Mouse (Mus musculus): ENCODE measurements around the gene Fxr2. TPM values are rescaled to one million over a fixed set of nuclear protein-coding genes. Genes with fewer than 3 reads are reported as not detected.
A peak's percentile ranks its signal among the peaks of the same experiment; 100 is the strongest.

The Fxr2 gene
- total RNA-seq, 2 experiments from 2014 or later = 146 TPM

- intact Hi-C loops (cut with DNase I) = loop anchor here (10.0 kb wide), 1 partner anchor 250 kb away; the partner anchor contains the start of gene Kdm6b
- no peak for DNase-seq (ENCODE audit: extremely low spot score in 1 of 2, low spot score in 2 of 2)
- H3K4me3 ChIP-seq = no peak overlapping the region
- H3K27ac ChIP-seq = no peak overlapping the region
- no peak for TF ChIP-seq CTCF (IDR thresholded peaks at IDR 0.05)
Measured at GRCm38 (mm10) chr11:69664841-69665240, 32.1 kb downstream of the Fxr2 start.

- DNase-seq (ENCODE audit: extremely low spot score in 1 of 2, low spot score in 2 of 2) = no peak
- TF ChIP-seq CTCF (IDR thresholded peaks at IDR 0.05) = no peak
- Histone ChIP-seq H3K27ac (peak overlapping the region; percentile 55), H3K4me3 (no peak overlapping the region)
- intact Hi-C loops (cut with DNase I) = loop anchor here (10.0 kb wide), 1 partner anchor 251 kb away; the partner anchor contains the start of gene Kdm6b
Measured at GRCm38 (mm10) chr11:69665457-69665960, 32.7 kb downstream of the Fxr2 start.

- TF ChIP-seq CTCF (IDR thresholded peaks at IDR 0.05) = no peak
- DNase-seq (ENCODE audit: extremely low spot score in 1 of 2, low spot score in 2 of 2) = peak; percentile 69 to 73
- intact Hi-C loops (cut with DNase I) = loop anchor here (10.0 kb wide), 1 partner anchor 251 kb away; the partner anchor contains the start of gene Kdm6b
- no peak within 1 kb of the TSS for H3K4me3 ChIP-seq
- H3K27ac ChIP-seq = peak within 1 kb of the TSS; percentile 55
Measured at GRCm38 (mm10) chr11:69665961-69666664, 33.3 kb downstream of the Fxr2 start, which contains the start of gene Cd68. Gene Cd68, minus strand, starts transcription at chr11:69666153.

- no peak overlapping the region for H3K27ac ChIP-seq
- no peak for TF ChIP-seq CTCF (IDR thresholded peaks at IDR 0.05)
- no peak overlapping the region for H3K4me3 ChIP-seq
- no peak for DNase-seq (ENCODE audit: extremely low spot score in 1 of 2, low spot score in 2 of 2)
- intact Hi-C loops (cut with DNase I) = loop anchor here (10.0 kb wide), 1 partner anchor 252 kb away; the partner anchor contains the start of gene Kdm6b
Measured at GRCm38 (mm10) chr11:69666665-69667005, 33.8 kb downstream of the Fxr2 start.

GRCm38 (mm10) chr11:69670786-69671725 lies 38.3 kb downstream of the Fxr2 start:
- no peak for TF ChIP-seq CTCF (IDR thresholded peaks at IDR 0.05)
- H3K27ac ChIP-seq = peak overlapping the region; percentile 96
- intact Hi-C loops (cut with DNase I) = loop anchor here (1.0 kb wide), 1 partner anchor 87 kb away; the partner anchor contains the start of gene Polr2a
- H3K4me3 ChIP-seq = peak overlapping the region; percentile 75
- DNase-seq (ENCODE audit: extremely low spot score in 1 of 2, low spot score in 2 of 2) = peak; percentile 88 to 90

- Histone ChIP-seq H3K4me3 (peak overlapping the region; percentile 75), H3K27ac (peak overlapping the region; percentile 96)
- peak in 1 of 2 experiments; percentile 45 for DNase-seq (ENCODE audit: extremely low spot score in 1 of 2, low spot score in 2 of 2)
- TF ChIP-seq CTCF (IDR thresholded peaks at IDR 0.05) = peak; percentile 7
- intact Hi-C loops (cut with DNase I) = loop anchor here (1.0 kb wide), 2 partner anchors 10 to 87 kb away; partner anchors contain the start of gene Polr2a
Measured at GRCm38 (mm10) chr11:69671726-69672124, 38.9 kb downstream of the Fxr2 start.

GRCm38 (mm10) chr11:69672211-69672706 lies 39.5 kb downstream of the Fxr2 start, which contains the start of gene Eif4a1:
Gene Eif4a1, minus strand, starts transcription at chr11:69672423.
- DNase-seq (ENCODE audit: extremely low spot score in 1 of 2, low spot score in 2 of 2) = peak; percentile 100
- intact Hi-C loops (cut with DNase I) = loop anchor here (1.0 kb wide), 1 partner anchor 9 kb away; no protein-coding TSS in a partner anchor
- peak within 1 kb of the TSS; percentile 96 for H3K27ac ChIP-seq
- no peak; the same call in 1 of the 2 replicates for TF ChIP-seq CTCF (IDR thresholded peaks at IDR 0.05)
- H3K4me3 ChIP-seq = peak within 1 kb of the TSS; percentile 75

- DNase-seq (ENCODE audit: extremely low spot score in 1 of 2, low spot score in 2 of 2) = no peak
- TF ChIP-seq CTCF (IDR thresholded peaks at IDR 0.05) = no peak
- intact Hi-C loops (cut with DNase I) = no loop called here
- Histone ChIP-seq H3K27ac (no peak overlapping the region), H3K4me3 (no peak overlapping the region)
Measured at GRCm38 (mm10) chr11:69679144-69679543, 46.4 kb downstream of the Fxr2 start.

GRCm38 (mm10) chr11:69680136-69680855 lies 47.5 kb downstream of the Fxr2 start:
- no peak for TF ChIP-seq CTCF (IDR thresholded peaks at IDR 0.05)
- no peak for DNase-seq (ENCODE audit: extremely low spot score in 1 of 2, low spot score in 2 of 2)
- no peak overlapping the region; the same call in 1 of the 2 replicates for H3K4me3 ChIP-seq
- H3K27ac ChIP-seq = no peak overlapping the region
- intact Hi-C loops (cut with DNase I) = loop anchor here (5.0 kb wide), 1 partner anchor 157 kb away; the partner anchor contains the start of genes Nlgn2 and Tmem256
